Mouse (Mus musculus) skeletal muscle tissue, postnatal 0 days (tissue): ENCODE measurements around the gene Nthl1. TPM values are rescaled to one million over a fixed set of nuclear protein-coding genes. Genes with fewer than 3 reads are reported as not detected.

ENCODE experiments used
- microRNA-seq, 2 experiments: library from miRNA; unstranded; fragments of <30 nt; microRNA quantifications; one replicate each; pipeline ENCODE4; 2016
- polyA plus RNA-seq: library from polyadenylated mRNA; unstranded; fragments of >200 nt; fragmentation: Nextera tagmentation; extraction: Ambion mirVana; gene quantifications from 2 replicates; pipeline ENCODE4 v1.2.1, GENCODE M21; 2015

Nthl1 gene
- 11.1 TPM in 2 replicates for polyA plus RNA-seq

GRCm38 (mm10) chr17:24632167-24632812, at the start of gene Nthl1, which contains the start of gene Tsc2:
Gene Nthl1, plus strand, starts transcription at chr17:24632680.
Gene Tsc2, minus strand, starts transcription at chr17:24632630.

GRCm38 (mm10) chr17:24650070-24650616, 17.7 kb downstream of the Nthl1 start, which contains the start of gene Slc9a3r2:
Gene Slc9a3r2, minus strand, starts transcription at chr17:24650327.

GRCm38 (mm10) chr17:24658017-24658758, 25.7 kb downstream of the Nthl1 start, which contains the start of gene Npw:
Gene Npw, minus strand, starts transcription at chr17:24658457.

GRCm38 (mm10) chr17:24669545-24670245, 37.2 kb downstream of the Nthl1 start, which contains the start of gene Zfp598:
Gene Zfp598, plus strand, starts transcription at chr17:24669687.

Small RNAs within 50 kb of the gene (microRNA-seq; reads per million reads assigned to microRNA genes)
- gene Gm24589 = 0 to 0.30 reads per million in 2 experiments

Other genes starting within 250 kb of the Nthl1 start
- 110 and 113 TPM in 2 replicates for gene Rnps1, start 218.1 kb upstream of the Nthl1 start, polyA plus RNA-seq
- gene Eci1, start 206.0 kb upstream of the Nthl1 start, polyA plus RNA-seq = 213 and 235 TPM in 2 replicates
- gene Dnase1l2, start 189.6 kb upstream of the Nthl1 start, polyA plus RNA-seq = 0.87 and 2.3 TPM in 2 replicates
- gene E4f1, start 162.4 kb upstream of the Nthl1 start, polyA plus RNA-seq = 13.3 and 13.6 TPM in 2 replicates
- 56.2 and 57.5 TPM in 2 replicates for gene Pgp, start 162.3 kb upstream of the Nthl1 start, polyA plus RNA-seq
- gene Bricd5, start 158.8 kb upstream of the Nthl1 start, polyA plus RNA-seq = 0.40 TPM in 1 of 2 replicates, not detected in the other
- gene Mlst8, start 153.6 kb upstream of the Nthl1 start, polyA plus RNA-seq = 8.4 and 8.8 TPM in 2 replicates
- gene Caskin1, start 144.1 kb upstream of the Nthl1 start, polyA plus RNA-seq = 0.29 and 0.34 TPM in 2 replicates
- 43.2 and 46.8 TPM in 2 replicates for gene Traf7, start 104.7 kb upstream of the Nthl1 start, polyA plus RNA-seq
- 0.39 and 0.69 TPM in 2 replicates for gene Rab26, start 98.5 kb upstream of the Nthl1 start, polyA plus RNA-seq
- gene Pkd1, start 82.8 kb upstream of the Nthl1 start, polyA plus RNA-seq = 12.6 TPM in 2 replicates
- gene Tsc2, start 50 bp upstream of the Nthl1 start, polyA plus RNA-seq = 25.6 and 31.9 TPM in 2 replicates
- 38.9 and 45.6 TPM in 2 replicates for gene Slc9a3r2, start 17.6 kb downstream of the Nthl1 start, polyA plus RNA-seq
- not detected in 2 replicates for gene Npw, start 25.8 kb downstream of the Nthl1 start, polyA plus RNA-seq
- 9.0 and 11.7 TPM in 2 replicates for gene Zfp598, start 37.0 kb downstream of the Nthl1 start, polyA plus RNA-seq
- 0.11 TPM in 1 of 2 replicates, not detected in the other for gene Syngr3, start 57.3 kb downstream of the Nthl1 start, polyA plus RNA-seq
- gene Gfer, start 63.5 kb downstream of the Nthl1 start, polyA plus RNA-seq = 33.2 and 39.3 TPM in 2 replicates
- gene Noxo1, start 63.6 kb downstream of the Nthl1 start, polyA plus RNA-seq = 1.1 and 1.8 TPM in 2 replicates
- gene Tbl3, start 75.0 kb downstream of the Nthl1 start, polyA plus RNA-seq = 22.5 and 25.2 TPM in 2 replicates
- not detected in 2 replicates for gene Rnf151, start 85.4 kb downstream of the Nthl1 start, polyA plus RNA-seq
- gene Rps2, start 85.4 kb downstream of the Nthl1 start, polyA plus RNA-seq = 829 and 862 TPM in 2 replicates
- 707 and 733 TPM in 2 replicates for gene Ndufb10, start 91.8 kb downstream of the Nthl1 start, polyA plus RNA-seq
- gene Rpl3l, start 95.1 kb downstream of the Nthl1 start, polyA plus RNA-seq = 47.3 and 64.3 TPM in 2 replicates
- gene Msrb1, start 104.0 kb downstream of the Nthl1 start, polyA plus RNA-seq = 52.7 and 59.6 TPM in 2 replicates
- gene Hs3st6, start 120.3 kb downstream of the Nthl1 start, polyA plus RNA-seq = 0.51 TPM in 1 of 2 replicates, not detected in the other
- not detected in 2 replicates for gene Meiob, start 171.6 kb downstream of the Nthl1 start, polyA plus RNA-seq
- gene Hagh, start 207.5 kb downstream of the Nthl1 start, polyA plus RNA-seq = 71.4 and 75.0 TPM in 2 replicates
- 28.0 and 28.6 TPM in 2 replicates for gene Fahd1, start 217.7 kb downstream of the Nthl1 start, polyA plus RNA-seq
- 0.42 and 6.3 TPM in 2 replicates for gene Igfals, start 233.3 kb downstream of the Nthl1 start, polyA plus RNA-seq